Mouse (Mus musculus) forebrain, embryonic 10.5 days (tissue): ENCODE results near the gene Selenom. TPM values are rescaled to one million over a fixed set of nuclear protein-coding genes. Genes with fewer than 3 reads are reported as not detected.

Experiments
- DNase-seq: peaks from one replicate; pipeline ENCODE4 v3.0.0-alpha.2; 2017; ENCODE audit warnings: low spot score; ENCODE audit errors: extremely low spot score
- H3K27ac ChIP-seq: fragments of 300-500 bp; sonication (generic); 2 replicates; pipeline ENCODE4 v1.5.1; 2016; ENCODE audit warnings: mild to moderate bottlenecking
- H3K27me3 ChIP-seq: fragments of 300-500 bp; sonication (generic); 2 replicates; pipeline ENCODE4 v1.6.1; 2016; ENCODE audit warnings: mild to moderate bottlenecking; ENCODE audit not compliant: poor library complexity, severe bottlenecking
- H3K36me3 ChIP-seq: fragments of 300-500 bp; sonication (generic); replicated peaks from 2 replicates; pipeline ENCODE4 v1.6.1; 2016; ENCODE audit warnings: mild to moderate bottlenecking, moderate library complexity
- H3K4me1 ChIP-seq: fragments of 300-500 bp; sonication (generic); 2 replicates; pipeline ENCODE4 v1.6.1; 2016
- H3K4me3 ChIP-seq: fragments of 300-500 bp; sonication (generic); 2 replicates; pipeline ENCODE4 v1.5.1; 2016; ENCODE audit warnings: mild to moderate bottlenecking, moderate library complexity
- H3K9me3 ChIP-seq: fragments of 300-500 bp; sonication (generic); 2 replicates; pipeline ENCODE4 v1.6.1; 2016; ENCODE audit warnings: mild to moderate bottlenecking, moderate library complexity
- WGBS: fragments of 180-500 bp; shearing (Covaris S2); methylation state at CpG from one replicate; pipeline ENCODE4 v1.1.7; 2016; 5-methylcytosine and 5-hydroxymethylcytosine counted together
- polyA plus RNA-seq: library from polyadenylated mRNA; unstranded; fragments of >200 nt; fragmentation: Nextera tagmentation; extraction: Ambion mirVana; gene quantifications from 2 replicates; pipeline ENCODE4 v1.2.1, GENCODE M21; 2016

Selenom gene
- polyA plus RNA-seq, 1 experiment from 2014 or later, result 37.9 TPM

DNA sequence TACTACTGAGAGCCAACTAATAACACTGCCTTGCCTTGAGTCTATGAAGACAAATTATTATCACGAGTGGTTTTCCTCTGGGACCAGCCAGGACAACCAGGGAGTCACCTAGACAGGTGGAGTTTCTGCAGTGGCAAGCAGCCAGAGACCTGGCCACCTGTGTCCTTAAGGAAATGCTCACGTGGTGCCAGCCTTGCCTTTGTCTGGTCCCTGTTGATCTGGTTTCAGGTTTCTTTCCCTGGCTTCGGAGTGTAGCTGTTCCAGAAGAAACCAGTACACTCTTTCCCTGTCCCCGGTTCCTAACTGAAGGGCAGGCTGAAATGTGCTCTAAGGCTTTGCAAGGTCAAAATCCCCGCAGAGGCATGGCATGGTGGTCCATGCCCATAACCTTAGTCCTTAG is 17.7 kb upstream of the Selenom start:
- no peak for DNase-seq
- H3K4me1 ChIP-seq, result peaks cover 7% of the 10 kb centered on the region; the same call in 1 of the 2 replicates
- peaks cover under 1% of the 10 kb centered on the region; the same call in 1 of the 2 replicates for H3K27me3 ChIP-seq
- H3K27ac ChIP-seq, result no peak overlapping the region
- H3K4me3 ChIP-seq, result no peak overlapping the region
- H3K36me3 ChIP-seq, result no peaks in the 10 kb centered on the region
- WGBS, result 62% methylated on average over 5 of the region's 5 CpGs
- no peaks in the 10 kb centered on the region for H3K9me3 ChIP-seq

- Histone ChIP-seq H3K27ac (no peak overlapping the region), H3K9me3 (no peaks in the 10 kb centered on the region), H3K36me3 (no peaks in the 10 kb centered on the region), H3K4me1 (0 out of 2 replicates have a peak, but pooled peaks cover 2% of the 10 kb centered on the region), H3K27me3 (peaks cover 6% of the 10 kb centered on the region; the same call in 1 of the 2 replicates), H3K4me3 (no peak overlapping the region)
- 89% methylated on average over 1 of the region's 1 CpGs for WGBS
- no peak for DNase-seq
Measured at GRCm38 (mm10) chr11:3497296-3497695, 17.2 kb upstream of the Selenom start.

GRCm38 (mm10) chr11:3502057-3502456 is 12.4 kb upstream of the Selenom start:
- H3K4me1 ChIP-seq, result no peaks in the 10 kb centered on the region
- 81% methylated on average over 17 of the region's 17 CpGs for WGBS
- H3K4me3 ChIP-seq, result no peak overlapping the region
- H3K27me3 ChIP-seq, result peaks cover 10% of the 10 kb centered on the region; the same call in 1 of the 2 replicates
- no peak for DNase-seq
- H3K27ac ChIP-seq, result no peak overlapping the region
- no peaks in the 10 kb centered on the region for H3K9me3 ChIP-seq
- no peaks in the 10 kb centered on the region for H3K36me3 ChIP-seq

- H3K9me3 ChIP-seq, result no peaks in the 10 kb centered on the region
- H3K4me3 ChIP-seq, result no peak overlapping the region
- H3K27ac ChIP-seq, result no peak overlapping the region
- no peak for DNase-seq
- 83% methylated on average over 18 of the region's 18 CpGs for WGBS
- peaks cover 10% of the 10 kb centered on the region; the same call in 1 of the 2 replicates for H3K27me3 ChIP-seq
- no peaks in the 10 kb centered on the region for H3K36me3 ChIP-seq
- no peaks in the 10 kb centered on the region for H3K4me1 ChIP-seq
Measured at GRCm38 (mm10) chr11:3502459-3503072, 11.9 kb upstream of the Selenom start.

DNA sequence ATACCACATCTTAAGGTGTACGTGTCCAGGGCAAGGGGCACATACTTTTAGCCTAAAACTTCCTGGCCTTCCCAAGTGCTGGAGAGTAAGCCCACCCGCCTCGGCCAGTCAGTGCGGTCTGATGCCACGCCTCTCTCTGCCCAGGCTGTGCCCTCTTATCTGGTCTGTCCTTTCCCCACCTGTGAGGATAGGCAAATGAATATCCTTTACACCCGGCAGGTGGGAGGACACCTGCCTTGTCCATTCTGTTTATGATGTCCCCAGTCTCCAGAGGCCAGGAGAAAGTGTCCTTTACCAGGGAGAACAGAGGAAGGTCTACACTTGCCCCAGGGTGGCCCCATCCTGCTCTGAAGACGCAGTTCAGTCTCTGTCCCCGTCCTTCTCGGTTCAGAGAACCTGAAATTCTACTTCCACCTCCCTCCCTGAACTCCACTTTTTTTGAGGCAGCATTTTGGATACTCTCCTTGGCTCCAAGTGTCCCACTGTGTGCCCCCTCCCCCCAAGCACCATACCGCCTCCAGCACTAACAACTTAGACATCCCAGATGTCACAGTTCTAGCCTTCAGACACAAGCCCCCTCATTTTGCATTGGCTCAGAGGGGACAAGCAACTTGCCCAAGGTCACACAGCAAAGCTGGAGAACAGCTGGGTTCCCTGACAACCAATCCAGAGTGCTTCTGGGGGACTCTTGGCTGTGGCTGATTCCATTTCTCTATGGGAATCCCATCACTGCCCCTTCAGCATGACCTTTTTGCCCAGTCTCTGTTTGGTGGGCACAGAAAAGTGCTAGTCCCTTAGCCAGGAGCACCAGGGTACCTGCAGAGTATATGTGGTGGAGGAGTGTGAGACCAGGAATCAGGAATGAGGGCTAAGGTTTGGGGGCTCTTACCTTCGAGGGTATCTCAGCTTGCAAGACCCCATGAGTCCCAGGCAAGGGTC is 10.5 kb upstream of the Selenom start:
- 70% methylated on average over 11 of the region's 11 CpGs for WGBS
- no peak overlapping the region for H3K27ac ChIP-seq

GRCm38 (mm10) chr11:3508226-3508625 is 6.3 kb upstream of the Selenom start:
- Histone ChIP-seq H3K27ac (no peak overlapping the region), H3K4me1 (no peaks in the 10 kb centered on the region), H3K9me3 (no peaks in the 10 kb centered on the region), H3K4me3 (no peak overlapping the region), H3K36me3 (no peaks in the 10 kb centered on the region), H3K27me3 (no peaks in the 10 kb centered on the region)
- no peak for DNase-seq
- WGBS, result 62% methylated on average over 7 of the region's 7 CpGs

More for the DNA sequence above, 10.5 kb upstream of the Selenom start:
- peaks cover 10% of the 10 kb centered on the region; the same call in 1 of the 2 replicates for H3K27me3 ChIP-seq
- DNase-seq, result no peak
- no peaks in the 10 kb centered on the region for H3K9me3 ChIP-seq
- H3K4me1 ChIP-seq, result no peaks in the 10 kb centered on the region
- H3K4me3 ChIP-seq, result no peak overlapping the region
- H3K36me3 ChIP-seq, result no peaks in the 10 kb centered on the region

- Histone ChIP-seq H3K9me3 (no peaks in the 10 kb centered on the region), H3K27me3 (no peaks in the 10 kb centered on the region), H3K4me1 (peaks cover 8% of the 10 kb centered on the region), H3K27ac (no peak overlapping the region), H3K4me3 (no peak overlapping the region), H3K36me3 (no peaks in the 10 kb centered on the region)
- WGBS, result 80% methylated on average over 8 of the region's 8 CpGs
- no peak for DNase-seq
Measured at GRCm38 (mm10) chr11:3509181-3510085, 5.1 kb upstream of the Selenom start.

DNA sequence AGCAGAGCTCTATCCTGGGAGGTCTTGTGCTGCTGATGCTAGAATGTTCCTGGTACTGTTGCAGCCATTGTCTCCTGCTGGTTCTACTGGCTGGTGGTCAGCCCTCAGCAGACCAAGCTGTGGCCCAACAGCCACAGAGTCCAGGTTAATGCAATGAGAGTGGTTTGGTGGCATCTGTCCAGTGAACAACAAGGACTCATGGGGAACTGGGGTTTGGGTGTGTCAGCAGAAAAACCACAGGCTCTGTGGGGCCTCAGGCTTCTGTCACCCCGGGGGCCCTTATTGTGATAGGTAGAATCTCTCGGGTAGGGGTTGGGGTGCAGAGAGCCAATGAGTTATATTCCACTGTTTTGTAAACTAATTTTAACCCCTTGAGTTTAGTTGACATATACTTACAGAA is 4.2 kb upstream of the Selenom start:
- Histone ChIP-seq H3K4me1 (peaks cover 17% of the 10 kb centered on the region), H3K4me3 (no peak overlapping the region), H3K9me3 (no peaks in the 10 kb centered on the region), H3K36me3 (no peaks in the 10 kb centered on the region), H3K27me3 (peaks cover 5% of the 10 kb centered on the region), H3K27ac (no peak overlapping the region)
- DNase-seq, result no peak
- WGBS, result 91% methylated on average over 2 of the region's 2 CpGs

DNA sequence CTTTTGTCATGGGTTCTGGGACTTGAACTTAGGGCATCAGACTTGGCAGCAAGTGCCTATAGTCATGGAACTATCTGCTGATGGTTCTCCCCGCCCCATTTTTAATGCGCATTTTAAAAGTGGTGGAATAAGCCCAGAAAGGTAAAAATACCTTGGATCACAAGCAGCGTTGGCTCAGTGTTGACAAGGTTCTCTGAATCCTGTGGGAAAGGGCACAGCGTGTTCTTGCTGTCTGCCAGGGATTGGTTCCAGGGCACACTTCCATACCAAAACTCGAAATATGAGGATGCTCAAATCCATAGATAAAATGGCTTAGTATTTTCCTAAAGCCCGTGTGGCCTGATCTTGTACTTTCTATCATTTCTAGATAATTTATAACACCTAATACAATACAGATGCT is 1.2 kb upstream of the Selenom start:
- Histone ChIP-seq H3K4me3 (no peak overlapping the region), H3K36me3 (no peaks in the 10 kb centered on the region), H3K27me3 (peaks cover 34% of the 10 kb centered on the region), H3K9me3 (no peaks in the 10 kb centered on the region), H3K27ac (no peak overlapping the region), H3K4me1 (peaks cover 37% of the 10 kb centered on the region)
- WGBS, result 91% methylated on average over 6 of the region's 6 CpGs
- no peak for DNase-seq

GRCm38 (mm10) chr11:3515216-3515615 is 732 bp downstream of the Selenom start:
- H3K4me3 ChIP-seq, result peak overlapping the region; percentile 56
- peak overlapping the region; percentile 72 for H3K27ac ChIP-seq
- 10% methylated on average over 4 of the region's 4 CpGs for WGBS

DNA sequence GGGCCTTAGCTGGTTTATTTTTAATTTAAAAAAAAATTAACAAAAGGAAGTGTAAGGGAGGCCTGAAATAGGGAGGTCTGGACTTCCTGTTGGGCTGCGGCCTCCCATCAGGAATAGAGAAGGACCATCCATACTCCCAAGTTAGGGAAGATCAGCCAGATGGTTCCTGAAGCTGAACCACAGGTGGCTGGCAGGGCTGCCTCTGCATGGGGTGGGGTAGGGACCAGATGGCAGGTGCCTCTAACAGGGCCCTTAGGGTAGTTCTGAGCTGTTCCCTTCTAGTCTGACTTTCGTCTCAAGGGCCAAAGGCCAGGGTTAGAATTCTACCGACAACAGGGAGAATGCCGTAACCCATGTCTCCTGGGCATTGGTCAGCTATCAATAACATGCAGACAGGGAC is 1.2 kb downstream of the Selenom start:
- Histone ChIP-seq H3K27ac (no peak overlapping the region), H3K4me3 (peak overlapping the region; percentile 56; the same call in 1 of the 2 replicates), H3K27me3 (peaks cover 46% of the 10 kb centered on the region), H3K4me1 (peaks cover 37% of the 10 kb centered on the region), H3K9me3 (no peaks in the 10 kb centered on the region), H3K36me3 (peaks cover 7% of the 10 kb centered on the region)
- DNase-seq, result no peak
- 75% methylated on average over 4 of the region's 4 CpGs for WGBS

More at GRCm38 (mm10) chr11:3515216-3515615, 732 bp downstream of the Selenom start:
- no peak for DNase-seq
- H3K9me3 ChIP-seq, result no peaks in the 10 kb centered on the region
- peaks cover 2% of the 10 kb centered on the region for H3K36me3 ChIP-seq
- H3K4me1 ChIP-seq, result peaks cover 37% of the 10 kb centered on the region
- peaks cover 46% of the 10 kb centered on the region for H3K27me3 ChIP-seq

DNA sequence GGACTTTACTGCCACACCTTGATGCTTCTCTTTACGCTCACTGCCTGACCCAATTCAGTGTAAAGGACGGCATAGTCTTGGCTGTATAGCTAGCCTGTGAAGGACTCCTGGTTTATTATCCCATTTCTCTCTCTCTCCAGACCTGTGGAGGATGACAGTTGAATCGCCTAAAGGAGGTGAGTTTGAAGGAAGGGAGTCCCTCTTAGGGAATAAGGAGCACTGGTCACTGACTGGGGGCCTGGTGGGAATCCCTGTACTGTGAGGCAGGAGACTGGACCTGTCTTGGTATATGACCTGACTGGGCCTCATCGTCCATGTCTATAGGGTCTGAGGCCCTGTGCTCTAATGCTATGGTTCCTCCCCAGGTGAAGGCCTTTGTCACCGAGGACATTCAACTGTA is 1.6 kb downstream of the Selenom start:
- WGBS, result 83% methylated on average over 5 of the region's 5 CpGs
- H3K4me3 ChIP-seq, result no peak overlapping the region
- no peak for DNase-seq

More for the DNA sequence above, 1.6 kb downstream of the Selenom start:
- H3K27me3 ChIP-seq, result peaks cover 46% of the 10 kb centered on the region
- no peak overlapping the region for H3K27ac ChIP-seq
- peaks cover 11% of the 10 kb centered on the region for H3K36me3 ChIP-seq
- peaks cover 37% of the 10 kb centered on the region for H3K4me1 ChIP-seq
- H3K9me3 ChIP-seq, result no peaks in the 10 kb centered on the region
